Mouse (Mus musculus) E14TG2a.4 (cell line): ENCODE results near the gene Btg4.

Source experiments
- H3K27me3 ChIP-seq: 2 replicates; pipeline ENCODE4 v1.6.1; 2014; ENCODE audit warnings: low read length, control low read depth; ENCODE audit not compliant: insufficient read depth
- H3K36me3 ChIP-seq: 2 replicates; pipeline ENCODE4 v1.6.1; 2014; ENCODE audit warnings: low read length, control low read depth; ENCODE audit not compliant: insufficient read depth
- H3K4me1 ChIP-seq: replicated peaks from 2 replicates; pipeline ENCODE4 v1.6.1; 2014; ENCODE audit warnings: low read depth, low read length, control low read depth
- H3K4me3 ChIP-seq: replicated peaks from 2 replicates; pipeline ENCODE4 v1.5.1; 2014; ENCODE audit warnings: mild to moderate bottlenecking, low read length
- H3K9me3 ChIP-seq: 2 replicates; pipeline ENCODE4 v1.6.1; 2014; ENCODE audit warnings: low read length, control low read depth
- CTCF ChIP-seq: conservative IDR thresholded peaks from 2 replicates; pipeline ENCODE4 v1.5.1; 2014; ENCODE audit warnings: low read length
- NANOG ChIP-seq: IDR thresholded peaks from 2 replicates; pipeline ENCODE4 v1.6.1; 2014; ENCODE audit warnings: borderline replicate concordance, low read length, mixed read lengths
- POU5F1 ChIP-seq: IDR thresholded peaks from 2 replicates; pipeline ENCODE4 v1.6.1; 2014; ENCODE audit warnings: low read length, borderline replicate concordance

Gene Btg4

GRCm38 (mm10) chr9:51060601-51061000 is at the start of gene Btg4:
Btg4 (plus strand) TSS chr9:51060901.
- Histone ChIP-seq H3K4me3 (no peak within 1 kb of the TSS), H3K36me3 (no peaks in the 10 kb centered on the region), H3K4me1 (no peaks in the 10 kb centered on the region), H3K27me3 (no peaks in the 10 kb centered on the region), H3K9me3 (no peaks in the 10 kb centered on the region)
- no peak for TF ChIP-seq NANOG
- no peak for TF ChIP-seq CTCF
- TF ChIP-seq POU5F1 = no peak

- Histone ChIP-seq H3K36me3 (no peaks in the 10 kb centered on the region), H3K27me3 (peaks cover 12% of the 10 kb centered on the region), H3K4me1 (peaks cover 5% of the 10 kb centered on the region; the same call in 1 of the 2 replicates), H3K4me3 (no peak overlapping the region), H3K9me3 (no peaks in the 10 kb centered on the region)
- TF ChIP-seq POU5F1 (no peak), CTCF (no peak), NANOG (no peak)
These were observed 47.1 kb upstream of the Btg4 start for GRCm38 (mm10) chr9:51013644-51014043.

DNA sequence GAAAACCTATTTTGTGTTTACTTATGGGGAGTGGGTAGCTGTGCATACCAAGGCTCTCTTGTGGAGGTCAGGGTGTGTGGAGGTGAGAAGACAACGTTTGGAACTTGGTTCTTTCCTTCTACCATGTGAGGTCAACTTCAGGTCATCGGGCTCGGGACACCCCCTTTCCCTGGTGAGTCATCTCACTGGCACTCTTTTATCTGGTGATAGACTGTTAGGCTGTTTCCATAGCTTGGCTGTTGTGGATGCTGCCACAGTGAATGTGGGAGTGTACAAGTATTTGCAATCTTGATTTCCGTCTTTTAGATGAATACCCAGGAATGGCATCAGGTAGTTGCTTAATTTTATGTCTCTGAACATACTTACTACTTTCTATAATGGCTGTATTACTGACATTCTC is 45.0 kb upstream of the Btg4 start:
- no peak overlapping the region for H3K4me3 ChIP-seq
- H3K9me3 ChIP-seq = no peaks in the 10 kb centered on the region
- no peak for TF ChIP-seq NANOG
- no peak for TF ChIP-seq POU5F1
- no peak for TF ChIP-seq CTCF
- H3K36me3 ChIP-seq = no peaks in the 10 kb centered on the region
- no peaks in the 10 kb centered on the region for H3K4me1 ChIP-seq
- H3K27me3 ChIP-seq = peaks cover 2% of the 10 kb centered on the region

- Histone ChIP-seq H3K4me1 (no peaks in the 10 kb centered on the region), H3K9me3 (no peaks in the 10 kb centered on the region), H3K36me3 (no peaks in the 10 kb centered on the region), H3K4me3 (no peak overlapping the region), H3K27me3 (no peaks in the 10 kb centered on the region)
- TF ChIP-seq CTCF (no peak), NANOG (no peak), POU5F1 (no peak)
These were observed 41.0 kb upstream of the Btg4 start for GRCm38 (mm10) chr9:51019670-51020069.

DNA sequence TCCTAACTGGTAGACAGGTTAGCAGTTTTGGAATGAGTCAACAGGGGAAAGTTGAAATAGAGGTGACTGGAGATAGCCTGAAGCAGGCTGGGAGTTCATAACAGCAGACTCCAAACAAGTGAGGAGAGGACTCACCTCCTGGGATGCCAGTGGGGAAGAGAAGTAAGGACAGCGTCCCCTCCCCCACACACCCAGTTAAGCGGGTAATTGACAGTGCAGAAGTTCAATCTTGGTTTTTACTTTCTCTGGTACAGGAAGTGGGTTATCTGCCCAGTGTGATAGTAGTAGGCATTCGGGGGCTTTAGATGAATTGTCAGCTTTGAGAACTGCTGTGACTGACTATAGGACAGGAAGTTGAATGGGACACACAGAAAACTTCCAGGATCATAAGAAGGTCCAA is 40.4 kb upstream of the Btg4 start:
- Histone ChIP-seq H3K4me3 (no peak overlapping the region), H3K36me3 (no peaks in the 10 kb centered on the region), H3K9me3 (no peaks in the 10 kb centered on the region), H3K4me1 (no peaks in the 10 kb centered on the region), H3K27me3 (no peaks in the 10 kb centered on the region)
- TF ChIP-seq CTCF (no peak), NANOG (no peak), POU5F1 (no peak)

GRCm38 (mm10) chr9:51021123-51021795 is 39.4 kb upstream of the Btg4 start:
- Histone ChIP-seq H3K9me3 (no peaks in the 10 kb centered on the region), H3K36me3 (no peaks in the 10 kb centered on the region), H3K4me3 (no peak overlapping the region), H3K4me1 (no peaks in the 10 kb centered on the region), H3K27me3 (no peaks in the 10 kb centered on the region)
- TF ChIP-seq NANOG = no peak
- TF ChIP-seq POU5F1 = no peak
- no peak for TF ChIP-seq CTCF

DNA sequence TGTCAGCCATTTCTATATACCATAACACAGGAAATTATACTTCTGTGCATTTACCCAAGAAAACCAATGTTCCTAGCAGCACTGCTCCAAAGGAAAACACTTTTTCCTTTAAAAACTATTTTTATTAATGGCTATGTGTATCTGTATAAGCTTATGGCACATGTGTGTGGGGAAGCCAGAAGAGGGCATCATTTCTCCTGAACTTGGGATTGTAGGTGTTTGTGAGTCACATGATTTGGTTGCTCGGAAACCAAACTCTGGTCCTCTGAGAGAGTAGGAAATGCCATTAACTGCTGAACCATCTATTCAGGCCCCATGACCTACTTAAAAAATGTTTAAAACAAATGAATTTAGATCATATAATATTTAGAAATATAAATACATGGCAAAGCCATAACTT is 33.7 kb upstream of the Btg4 start:
- H3K36me3 ChIP-seq = no peaks in the 10 kb centered on the region
- no peaks in the 10 kb centered on the region for H3K9me3 ChIP-seq
- TF ChIP-seq NANOG = no peak
- TF ChIP-seq CTCF = no peak
- TF ChIP-seq POU5F1 = no peak
- H3K4me1 ChIP-seq = no peaks in the 10 kb centered on the region
- peaks cover 4% of the 10 kb centered on the region; the same call in 1 of the 2 replicates for H3K27me3 ChIP-seq
- H3K4me3 ChIP-seq = no peak overlapping the region

DNA sequence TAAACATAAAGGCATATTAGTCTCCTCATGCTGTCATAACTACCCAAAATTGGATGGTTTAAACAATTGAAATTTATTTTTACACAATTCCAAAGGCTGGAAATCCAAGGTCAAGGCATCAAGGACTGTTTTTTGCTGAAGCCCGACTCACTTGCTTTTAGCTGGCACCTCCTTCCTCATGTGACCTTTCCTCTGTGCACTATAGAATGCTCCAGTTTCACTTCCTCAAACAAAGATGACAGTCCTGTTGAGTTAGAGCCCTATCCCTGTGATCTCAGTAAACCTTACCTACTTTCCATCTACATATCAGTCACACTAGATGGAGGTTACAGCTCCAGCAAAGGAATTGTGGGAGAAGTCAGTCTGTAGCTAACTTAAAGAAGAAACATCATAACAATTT is 30.6 kb upstream of the Btg4 start:
- Histone ChIP-seq H3K4me3 (no peak overlapping the region), H3K27me3 (peaks cover 4% of the 10 kb centered on the region; the same call in 1 of the 2 replicates), H3K4me1 (no peaks in the 10 kb centered on the region), H3K9me3 (no peaks in the 10 kb centered on the region), H3K36me3 (no peaks in the 10 kb centered on the region)
- no peak for TF ChIP-seq NANOG
- TF ChIP-seq POU5F1 = no peak
- no peak for TF ChIP-seq CTCF

GRCm38 (mm10) chr9:51031603-51032002 is 29.1 kb upstream of the Btg4 start:
- Histone ChIP-seq H3K36me3 (no peaks in the 10 kb centered on the region), H3K4me3 (no peak overlapping the region), H3K27me3 (peaks cover 4% of the 10 kb centered on the region; the same call in 1 of the 2 replicates), H3K4me1 (no peaks in the 10 kb centered on the region), H3K9me3 (no peaks in the 10 kb centered on the region)
- no peak for TF ChIP-seq CTCF
- no peak for TF ChIP-seq POU5F1
- TF ChIP-seq NANOG = no peak
